Mouse (Mus musculus) liver, postnatal 0 days (tissue): Measurements from ENCODE around the gene Pmis2.

Experiments used
- CTCF ChIP-seq: sonication (generic); IDR thresholded peaks from 2 replicates; pipeline ENCODE4 v1.5.1; 2016; ENCODE audit warnings: antibody characterized with exemption, low read depth
- EP300 ChIP-seq: IDR thresholded peaks from 2 replicates; pipeline ENCODE4 v1.6.1; 2016; ENCODE audit warnings: antibody characterized with exemption, low read depth, mild to moderate bottlenecking

GRCm38 (mm10) chr7:30711942-30712341 lies 40.5 kb upstream of the Pmis2 start, which contains the start of gene Atp4a:
- TF ChIP-seq CTCF, result no peak
- no peak for TF ChIP-seq EP300
